Mouse (Mus musculus) embryonic fibroblast, embryonic 13.5 days (primary cell): ENCODE measurements around the gene Tmem268. TPM values are rescaled to one million over a fixed set of nuclear protein-coding genes. Genes with fewer than 3 reads are reported as not detected.

ENCODE experiments used
- H3K27ac ChIP-seq: 2 replicates; pipeline ENCODE4 v1.5.1; 2012; ENCODE audit warnings: low read length, control low read depth, inconsistent platforms; ENCODE audit not compliant: insufficient read depth
- H3K4me1 ChIP-seq: 2 replicates; pipeline ENCODE4 v1.6.1; 2011; ENCODE audit warnings: low read length; ENCODE audit not compliant: control insufficient read depth, insufficient read depth
- H3K4me3 ChIP-seq: 2 replicates; pipeline ENCODE4 v1.5.1; 2011; ENCODE audit warnings: mild to moderate bottlenecking, control low read depth, low read length; ENCODE audit not compliant: insufficient read depth
- CTCF ChIP-seq: IDR thresholded peaks from 2 replicates; pipeline ENCODE4 v1.5.1; 2011; ENCODE audit warnings: mild to moderate bottlenecking, control low read depth, low read length, moderate library complexity, borderline replicate concordance; ENCODE audit not compliant: insufficient read depth
- POLR2A ChIP-seq: IDR thresholded peaks from 2 replicates; pipeline ENCODE4 v1.6.1; 2011; ENCODE audit warnings: low read depth, mild to moderate bottlenecking, control low read depth, low read length, moderate library complexity
- polyA plus RNA-seq: library from polyadenylated mRNA; stranded (reverse); fragments of >200 nt; gene quantifications from 2 replicates; pipeline ENCODE4 v1.2.4, GENCODE M21; 2011; ENCODE audit warnings: low read depth; ENCODE audit not compliant: missing spikeins, insufficient read length

Gene Tmem268
- polyA plus RNA-seq, 1 experiment = 5.2 TPM

DNA sequence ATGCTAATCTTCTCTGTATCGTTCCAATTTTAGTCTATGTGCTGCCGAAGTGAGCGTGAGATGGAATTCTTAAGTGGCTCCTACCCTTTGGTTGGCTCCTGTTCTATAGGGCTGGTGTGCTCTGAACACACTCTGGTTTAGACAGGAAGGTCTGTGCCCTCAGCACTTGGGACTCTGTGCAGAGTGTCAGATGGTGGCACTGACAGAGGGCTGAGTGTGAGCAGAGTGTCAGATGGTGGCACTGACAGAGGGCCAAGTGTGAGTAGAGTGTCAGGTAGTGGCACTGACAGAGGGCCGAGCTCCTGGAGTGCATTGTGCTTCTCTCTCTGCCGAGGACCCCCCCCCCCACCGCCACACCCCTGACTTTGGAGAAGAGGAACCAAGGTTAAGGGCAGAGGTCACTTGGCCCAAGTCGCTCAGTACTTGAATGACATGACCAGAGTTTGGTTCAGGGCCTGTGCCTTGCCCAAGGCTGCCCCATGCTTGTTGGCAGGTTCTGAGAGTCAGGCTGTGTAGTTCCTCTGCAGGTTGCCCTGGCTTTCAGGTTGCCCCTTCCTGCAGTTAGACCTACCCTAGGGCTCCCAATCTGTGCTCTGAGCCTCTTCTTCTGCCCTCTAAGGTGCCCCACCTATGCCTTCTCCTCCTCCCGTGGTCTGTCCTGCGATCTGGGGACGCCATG is 9.3 kb downstream of the Tmem268 start:
- TF ChIP-seq CTCF (no peak), POLR2A (no peak)

DNA sequence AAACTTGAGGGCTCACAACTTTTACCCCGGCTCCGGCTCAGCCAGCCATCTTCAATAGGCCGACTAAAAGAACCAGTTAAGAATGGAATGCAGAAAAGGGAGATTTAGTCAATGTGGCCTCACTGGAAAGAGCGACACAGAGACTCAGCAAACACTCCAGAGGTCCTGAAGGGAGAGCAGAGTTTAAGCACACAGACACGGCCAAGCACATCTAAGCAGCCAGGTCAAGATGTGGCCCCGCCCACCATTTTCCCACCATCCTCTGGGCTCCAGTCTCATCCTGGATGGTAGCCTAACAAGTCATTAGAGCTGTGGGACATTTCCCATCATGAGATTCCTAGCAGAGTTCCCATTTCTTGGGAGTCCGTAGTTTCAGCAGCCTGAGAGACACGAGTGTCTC is 10.7 kb downstream of the Tmem268 start:
- H3K4me1 ChIP-seq = no peaks in the 10 kb centered on the region
- no peak overlapping the region for H3K4me3 ChIP-seq
- no peak for TF ChIP-seq CTCF
- TF ChIP-seq POLR2A = no peak
- no peak overlapping the region for H3K27ac ChIP-seq

More for the DNA sequence above, 9.3 kb downstream of the Tmem268 start:
- H3K27ac ChIP-seq = no peak overlapping the region
- no peak overlapping the region for H3K4me3 ChIP-seq
- no peaks in the 10 kb centered on the region for H3K4me1 ChIP-seq

DNA sequence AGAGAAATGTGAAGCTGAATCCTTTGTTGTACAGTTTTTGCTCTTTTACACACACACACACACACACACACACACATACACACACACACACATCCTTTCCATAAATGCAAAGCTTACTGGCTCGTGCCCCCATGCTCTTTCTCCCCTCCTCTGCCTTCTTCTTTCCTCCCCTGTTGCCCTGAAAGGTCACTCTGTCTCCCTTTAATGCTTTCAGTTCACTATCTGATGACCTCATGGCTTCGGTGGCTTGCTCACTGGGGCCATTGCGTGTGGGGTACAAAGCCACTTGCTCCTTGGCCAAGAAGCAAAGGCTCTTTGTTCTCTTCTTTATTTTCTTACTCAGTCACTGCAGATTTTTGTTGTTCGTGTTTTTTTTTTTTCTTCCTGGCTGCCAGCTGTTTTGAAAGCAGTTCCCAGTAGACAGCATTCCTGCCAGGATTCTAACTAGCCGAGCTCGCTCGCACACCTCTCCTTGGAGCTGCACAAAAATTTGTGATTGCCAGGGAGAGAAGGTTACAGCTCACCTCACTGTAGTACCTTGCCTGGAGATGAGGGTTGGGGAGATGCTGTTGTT is 11.7 kb downstream of the Tmem268 start:
- TF ChIP-seq CTCF (no peak), POLR2A (no peak)
- H3K4me3 ChIP-seq = no peak overlapping the region
- no peaks in the 10 kb centered on the region for H3K4me1 ChIP-seq
- H3K27ac ChIP-seq = no peak overlapping the region

DNA sequence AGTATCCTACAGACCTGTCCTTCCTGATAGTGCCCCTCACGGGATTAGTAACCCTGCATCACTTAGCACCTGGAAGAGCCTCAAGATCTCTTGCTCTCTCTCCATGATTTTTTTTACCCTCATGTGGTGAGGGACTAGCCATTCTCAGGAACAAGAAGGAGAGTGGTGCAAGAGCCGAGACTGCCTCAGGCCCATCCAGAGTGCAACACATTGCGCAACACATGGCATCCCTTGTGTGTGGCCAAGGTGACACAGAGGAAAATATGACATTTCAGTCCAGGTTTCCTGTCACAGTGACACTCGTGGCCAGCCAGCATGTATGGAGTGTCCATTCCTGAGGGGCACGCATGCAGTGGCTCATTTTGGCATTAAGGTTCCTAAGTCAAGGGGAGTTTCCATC is 14.0 kb downstream of the Tmem268 start:
- TF ChIP-seq POLR2A = no peak
- TF ChIP-seq CTCF = no peak
- H3K4me3 ChIP-seq = no peak overlapping the region
- H3K4me1 ChIP-seq = no peaks in the 10 kb centered on the region
- H3K27ac ChIP-seq = no peak overlapping the region

DNA sequence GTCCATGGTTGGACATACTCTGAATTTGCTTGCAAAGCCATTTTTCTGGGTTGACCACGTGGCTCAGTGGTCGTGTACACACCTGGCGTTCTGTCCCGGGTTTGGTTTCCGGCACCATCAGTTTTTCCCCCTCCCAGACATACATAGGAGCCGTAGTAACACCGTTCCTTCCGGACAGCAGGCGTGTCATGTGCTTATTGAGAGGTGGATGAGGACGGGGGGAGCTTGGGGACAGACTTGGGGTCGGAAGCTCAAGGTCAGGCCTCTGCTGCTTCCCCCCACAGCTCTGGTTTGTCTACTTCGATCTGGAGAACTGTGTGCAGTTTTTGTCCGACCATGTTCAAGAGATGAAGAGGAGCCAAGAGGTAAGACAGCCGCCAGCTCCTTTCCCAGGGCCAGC is 21.1 kb downstream of the Tmem268 start:
- H3K27ac ChIP-seq = no peak overlapping the region
- no peak overlapping the region for H3K4me3 ChIP-seq
- TF ChIP-seq POLR2A = no peak
- H3K4me1 ChIP-seq = no peaks in the 10 kb centered on the region

DNA sequence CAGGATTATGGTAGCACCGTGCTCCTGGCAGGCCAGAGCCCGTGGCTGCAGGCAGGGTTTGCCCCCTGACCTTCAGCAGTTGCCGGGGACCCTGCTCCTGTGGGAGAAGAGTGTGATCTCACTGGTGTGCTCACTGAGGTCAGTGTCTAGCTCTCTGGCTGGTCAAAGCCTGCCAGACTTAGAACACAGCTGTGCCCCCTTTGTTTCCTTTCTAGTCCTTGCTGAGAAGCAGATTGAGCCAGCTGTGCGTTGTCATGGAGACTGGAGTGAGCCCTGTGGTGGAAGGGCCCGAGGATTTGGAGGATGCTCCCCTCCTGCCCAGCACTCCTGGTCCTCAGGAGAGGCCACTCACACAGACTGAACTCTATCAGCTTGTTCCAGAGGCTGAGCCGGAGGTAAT is 21.5 kb downstream of the Tmem268 start:
- H3K4me3 ChIP-seq = no peak overlapping the region
- no peak overlapping the region for H3K27ac ChIP-seq
- H3K4me1 ChIP-seq = no peaks in the 10 kb centered on the region
- TF ChIP-seq CTCF = no peak
- TF ChIP-seq POLR2A = no peak

DNA sequence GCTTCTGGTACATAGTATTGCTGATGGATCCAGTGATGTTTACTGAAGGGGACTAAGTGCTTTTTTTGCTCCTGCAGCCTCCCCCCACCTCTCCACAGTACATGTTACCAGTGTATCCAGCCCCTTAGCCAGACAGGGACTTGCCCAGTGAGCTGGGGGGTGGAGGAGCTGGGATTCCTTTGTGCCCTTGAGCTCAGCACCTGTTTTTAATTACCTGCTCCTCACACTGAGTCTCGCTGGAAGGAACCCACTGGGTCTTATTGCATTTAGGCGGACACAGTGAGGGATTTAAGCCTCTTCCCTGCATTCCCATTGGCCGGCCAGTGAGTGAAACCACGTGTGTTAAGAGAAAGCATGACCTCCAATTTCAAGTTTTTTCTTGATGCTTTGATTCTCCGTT is 24.0 kb downstream of the Tmem268 start:
- no peak overlapping the region for H3K27ac ChIP-seq
- no peak overlapping the region for H3K4me3 ChIP-seq
- TF ChIP-seq CTCF (no peak), POLR2A (no peak)

DNA sequence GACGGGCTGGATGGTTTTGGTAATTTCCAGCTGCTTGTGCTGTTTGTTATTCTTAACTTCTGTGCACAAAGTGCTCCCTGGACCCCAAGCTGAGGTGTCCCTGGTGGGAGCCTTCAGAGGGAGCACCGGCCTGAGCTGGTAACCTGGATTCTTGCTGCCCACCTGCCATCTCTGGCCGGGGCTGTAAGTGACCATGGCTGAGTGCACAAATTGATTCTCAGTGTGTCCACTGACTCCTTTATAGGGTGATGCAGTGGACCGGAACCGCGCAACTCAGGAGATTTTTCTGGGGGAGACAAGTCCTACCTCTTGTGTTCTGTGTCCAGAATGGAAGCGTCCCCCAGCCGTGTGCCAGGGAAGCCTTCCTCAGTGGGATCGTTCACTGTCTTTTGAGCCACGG is 26.6 kb downstream of the Tmem268 start:
- Histone ChIP-seq H3K27ac (no peak overlapping the region), H3K4me3 (no peak overlapping the region), H3K4me1 (no peaks in the 10 kb centered on the region)
- TF ChIP-seq POLR2A (no peak), CTCF (no peak)

More for the DNA sequence above, 24.0 kb downstream of the Tmem268 start:
- no peaks in the 10 kb centered on the region for H3K4me1 ChIP-seq

DNA sequence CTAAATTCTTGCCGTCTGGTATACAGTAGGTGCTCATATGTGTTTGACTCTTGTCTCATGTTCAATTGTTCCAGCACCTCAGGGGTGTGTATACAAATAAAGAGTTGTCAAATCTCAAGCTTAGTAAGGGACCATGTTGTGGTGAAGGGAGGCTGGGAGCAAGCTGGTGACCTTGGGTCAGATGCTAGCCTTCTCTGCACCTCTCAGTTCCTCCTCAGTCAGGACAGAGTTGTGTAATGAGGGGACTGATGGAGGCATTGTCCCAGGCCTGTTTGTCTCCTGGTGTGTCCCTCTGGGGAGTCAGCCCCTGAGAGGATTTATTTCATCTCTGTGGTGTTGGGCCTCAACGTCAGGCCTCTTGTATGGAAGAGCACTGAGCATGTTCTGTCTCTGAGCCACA is 27.7 kb downstream of the Tmem268 start:
- Histone ChIP-seq H3K4me3 (no peak overlapping the region), H3K4me1 (no peaks in the 10 kb centered on the region), H3K27ac (no peak overlapping the region)
- TF ChIP-seq CTCF (no peak), POLR2A (no peak)

DNA sequence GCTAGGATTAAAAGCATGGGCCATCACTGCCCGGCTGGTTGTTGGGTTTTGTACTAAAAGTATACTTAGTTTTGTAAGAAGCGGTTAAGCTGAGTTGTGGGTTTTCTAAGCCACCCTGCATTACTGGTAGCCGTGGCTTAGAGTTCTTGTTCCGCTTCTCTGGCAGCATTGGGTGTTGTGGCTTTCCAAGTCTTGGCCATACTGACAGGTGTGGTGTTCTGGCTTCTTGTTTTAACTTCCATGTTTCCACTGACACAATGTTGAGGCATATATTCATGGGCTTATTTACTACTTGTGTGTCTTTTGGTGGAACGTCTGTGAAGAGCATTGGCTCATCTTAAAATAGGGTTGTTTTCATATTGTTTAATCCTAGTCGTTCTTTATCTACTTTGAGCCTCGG is 31.4 kb downstream of the Tmem268 start:
- H3K27ac ChIP-seq = no peak overlapping the region
- TF ChIP-seq POLR2A (no peak), CTCF (no peak)
- H3K4me1 ChIP-seq = no peaks in the 10 kb centered on the region
- no peak overlapping the region for H3K4me3 ChIP-seq
